Mouse (Mus musculus) gonadal fat pad, adult 2 months (tissue): ENCODE results near the gene Ly9. TPM values are rescaled to one million over a fixed set of nuclear protein-coding genes. Genes with fewer than 3 reads are reported as not detected.
A peak's percentile ranks its signal among the peaks of the same experiment; 100 is the strongest.

Experiments used
- DNase-seq: peaks from one replicate; pipeline ENCODE4 v3.0.0-alpha.2; 2012; ENCODE audit warnings: low read depth
- polyA plus RNA-seq: library from polyadenylated mRNA; depleted of rRNA; stranded (reverse); fragments of >200 nt; gene quantifications from 2 replicates; pipeline ENCODE4 v1.2.3, GENCODE M21; 2012; rRNA removed

The Ly9 gene
- polyA plus RNA-seq, 1 experiment, result 0.69 TPM

DNA sequence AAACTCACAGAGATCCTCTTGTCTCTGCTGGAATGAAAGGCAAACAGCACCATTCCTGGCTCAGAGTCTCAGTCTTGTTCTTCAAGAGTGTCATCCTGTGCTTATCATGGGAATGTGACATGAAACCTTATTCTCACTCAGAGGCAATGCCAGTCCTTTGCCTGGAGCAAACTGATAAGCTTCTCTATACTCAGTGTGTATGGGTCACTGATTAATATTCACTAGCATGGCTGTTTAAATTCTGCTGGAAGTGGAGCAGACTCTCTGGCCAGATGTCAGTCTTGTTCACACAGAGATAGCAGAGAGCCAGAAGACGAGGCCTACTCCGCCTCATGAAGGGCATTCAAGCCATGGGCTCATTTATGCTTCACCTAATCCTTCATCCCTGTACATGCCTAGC lies 22.6 kb downstream of the Ly9 start:
- DNase-seq, result no peak

- DNase-seq, result no peak
These were observed 30.0 kb downstream of the Ly9 start for GRCm38 (mm10) chr1:171577168-171577567.

DNA sequence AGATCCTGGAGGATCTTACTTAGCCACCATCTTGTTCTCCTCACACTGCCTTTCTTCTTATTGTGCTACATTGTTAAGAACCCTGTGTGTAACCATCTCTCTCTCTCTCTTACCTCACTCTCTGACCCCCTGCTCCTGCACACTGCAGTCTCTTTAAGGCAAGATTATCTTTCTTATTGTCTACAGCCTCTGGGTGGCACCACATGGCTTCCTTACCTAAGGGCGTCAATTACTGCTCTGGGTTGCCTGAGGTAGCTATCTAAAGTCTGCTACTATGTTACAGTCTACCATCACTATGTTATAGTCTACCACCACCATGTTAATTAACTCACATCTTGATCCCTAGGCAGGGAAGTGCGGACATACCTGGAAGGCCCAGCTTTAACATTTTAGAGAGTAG lies 38.8 kb downstream of the Ly9 start:
- DNase-seq, result no peak

DNA sequence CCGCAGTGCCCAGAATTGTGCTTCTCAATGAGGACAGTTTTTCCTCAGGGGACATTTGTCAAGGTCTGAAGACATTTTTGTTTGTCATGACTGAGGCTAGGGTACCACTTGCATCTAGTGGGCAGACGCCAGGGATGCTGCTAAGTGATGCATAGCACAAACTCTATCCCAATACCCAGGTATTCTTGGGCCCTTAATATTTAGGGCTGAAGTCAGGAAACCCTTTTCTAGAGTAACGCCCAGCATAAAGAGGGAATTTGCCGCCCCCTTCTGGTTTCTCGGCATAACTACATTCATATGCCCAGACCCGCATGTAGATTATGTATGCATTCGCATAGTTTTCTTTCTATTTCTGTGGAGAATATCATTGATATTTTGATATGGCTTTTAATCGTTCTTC lies 40.4 kb downstream of the Ly9 start:
- DNase-seq, result no peak

DNA sequence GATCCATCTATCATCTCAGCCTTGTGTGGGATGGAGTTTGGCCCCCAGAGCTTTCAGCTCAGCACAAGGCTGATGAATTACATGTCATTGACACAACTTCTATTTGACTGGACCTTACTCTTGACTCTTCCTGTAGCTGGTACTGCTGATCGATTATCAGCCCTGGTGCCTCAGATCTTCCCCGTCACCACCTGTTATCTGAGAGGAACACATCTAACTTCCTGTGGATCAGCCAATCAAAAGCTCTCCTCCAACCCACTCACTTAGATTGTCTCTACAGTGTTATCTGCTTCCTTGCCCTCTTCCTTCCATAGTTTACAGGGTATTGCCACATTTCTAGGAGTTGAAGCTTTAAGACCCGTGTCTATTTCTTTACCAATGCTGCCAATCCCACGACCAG lies 41.3 kb downstream of the Ly9 start:
- no peak for DNase-seq

GRCm38 (mm10) chr1:171564247-171564646 lies 43.0 kb downstream of the Ly9 start:
- DNase-seq, result no peak

- DNase-seq, result no peak
These were observed 44.2 kb downstream of the Ly9 start for GRCm38 (mm10) chr1:171563042-171563441.

GRCm38 (mm10) chr1:171561639-171562225 lies 45.5 kb downstream of the Ly9 start:
- DNase-seq, result no peak

DNA sequence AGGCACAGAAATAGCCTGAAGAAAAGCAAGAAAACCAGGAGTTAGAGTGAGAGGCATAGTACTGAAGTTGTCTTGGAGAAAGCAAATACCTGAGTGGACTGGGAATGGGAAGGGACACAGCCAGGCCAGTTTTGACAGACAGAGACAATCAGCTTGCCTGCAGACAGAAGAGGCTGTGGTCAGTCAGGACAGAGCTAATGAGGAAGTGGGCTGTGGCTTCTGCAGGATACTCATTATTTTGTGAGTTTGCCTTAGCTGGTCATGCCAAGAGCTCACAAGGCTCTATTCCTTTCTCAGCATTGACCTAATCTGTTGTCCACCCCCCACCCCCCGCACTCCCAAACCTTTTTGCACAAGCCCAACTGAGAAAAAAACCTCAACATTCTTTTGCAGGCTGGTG lies 46.0 kb downstream of the Ly9 start:
- DNase-seq, result no peak

DNA sequence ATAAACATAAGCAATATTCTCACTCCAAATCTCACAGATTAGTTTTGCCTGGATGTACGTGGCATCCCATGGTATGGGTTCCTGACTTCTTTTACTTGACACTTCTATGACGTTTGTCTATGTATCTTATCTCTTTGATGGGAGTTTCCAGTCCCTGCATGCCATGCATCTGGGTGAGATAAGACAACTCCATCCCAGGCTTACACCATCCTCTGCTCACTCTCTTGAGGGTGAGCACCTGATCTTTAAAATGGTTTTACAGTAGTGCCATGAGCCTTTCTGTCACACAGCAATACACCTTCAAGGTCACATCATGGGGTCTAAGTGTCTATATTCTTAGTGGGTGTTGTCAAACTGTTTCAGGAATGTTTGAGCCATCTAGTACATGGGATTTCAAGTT lies 46.9 kb downstream of the Ly9 start:
- DNase-seq, result no peak

DNA sequence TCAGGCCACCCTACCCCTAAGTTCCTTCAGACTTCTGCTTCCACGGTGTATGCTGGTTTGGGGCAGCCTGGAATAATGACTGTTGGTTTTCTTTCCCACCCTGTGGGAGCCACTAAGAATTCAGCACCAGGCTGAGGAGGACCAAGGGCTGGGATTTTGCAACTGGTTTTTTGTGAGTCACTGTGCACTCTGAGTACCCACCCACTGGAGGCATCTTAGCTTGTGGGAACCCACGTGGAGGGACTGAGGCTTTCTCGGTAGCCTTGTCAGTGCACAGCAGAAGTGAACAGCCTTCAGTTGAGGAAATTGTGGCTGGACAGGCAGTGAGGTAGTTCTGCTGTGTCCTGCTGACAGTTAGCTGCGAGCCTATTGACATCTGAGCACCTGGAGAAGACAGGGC lies 48.3 kb downstream of the Ly9 start, which contains the start of gene Cd244a:
TSS of gene Cd244a (plus strand) at position 296 of the 400 bp plus-strand sequence.
- DNase-seq, result no peak

DNA sequence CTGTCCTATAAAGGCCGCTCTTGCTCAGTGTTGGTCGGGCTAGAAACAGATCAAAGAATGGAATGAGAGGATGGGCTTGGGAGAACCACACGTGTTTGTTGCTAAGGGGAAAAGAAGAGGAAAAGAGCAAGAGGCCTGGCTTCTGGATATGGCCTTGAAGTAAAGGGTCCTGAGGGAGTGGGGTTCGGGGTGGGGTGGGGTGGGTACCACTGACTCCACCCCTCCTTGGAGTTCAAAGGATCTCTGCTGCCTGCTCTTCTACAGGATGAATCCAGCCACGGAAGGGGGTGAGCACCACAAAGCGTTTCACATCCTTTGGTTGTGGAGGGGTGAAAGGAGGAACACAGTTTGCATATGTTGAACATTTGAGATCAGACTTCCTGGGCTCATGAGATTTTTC lies 48.8 kb downstream of the Ly9 start:
- DNase-seq, result no peak

DNA sequence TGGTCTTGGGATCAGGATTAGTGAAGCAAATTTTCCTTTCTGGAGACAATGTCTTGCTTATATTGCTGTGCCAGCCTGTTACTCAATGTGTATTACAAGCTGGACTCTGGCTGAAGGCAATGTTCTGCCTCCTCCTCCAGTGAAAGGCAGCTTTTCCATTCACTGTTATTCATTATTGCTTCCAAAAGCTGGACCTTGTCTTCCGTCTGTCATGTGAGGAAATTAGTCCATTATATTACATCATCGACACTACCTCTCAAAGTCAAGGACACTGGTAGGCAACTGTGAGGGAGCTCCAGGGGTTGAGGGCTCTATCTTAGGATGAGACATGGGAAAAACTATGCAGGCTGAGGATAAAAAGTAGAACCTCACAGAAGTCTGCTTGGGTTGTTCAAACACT lies 50.8 kb downstream of the Ly9 start:
- peak; percentile 8 for DNase-seq

GRCm38 (mm10) chr1:171553359-171554341 lies 53.6 kb downstream of the Ly9 start:
- no peak for DNase-seq

DNA sequence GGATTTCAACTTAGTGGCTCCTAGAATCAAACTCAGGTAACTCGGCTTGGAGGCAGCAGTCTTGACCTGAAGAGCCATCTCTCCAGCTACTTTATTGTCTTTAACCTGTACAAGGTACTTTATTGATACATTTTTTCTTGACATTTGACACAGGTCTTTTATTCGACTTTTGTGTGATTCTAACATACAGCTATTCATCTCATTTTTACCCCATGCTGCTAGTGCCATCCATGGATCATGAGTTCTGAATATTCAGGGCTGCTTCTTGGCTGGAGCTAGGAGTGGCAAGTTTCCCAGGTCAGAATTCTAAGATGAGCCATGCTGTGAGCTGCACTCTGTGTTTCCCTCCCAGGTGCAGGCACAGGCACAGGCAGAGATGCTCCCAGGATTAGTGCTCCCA lies 55.0 kb downstream of the Ly9 start:
- DNase-seq, result no peak

- no peak for DNase-seq
These were observed 55.9 kb downstream of the Ly9 start for GRCm38 (mm10) chr1:171551326-171551725.

DNA sequence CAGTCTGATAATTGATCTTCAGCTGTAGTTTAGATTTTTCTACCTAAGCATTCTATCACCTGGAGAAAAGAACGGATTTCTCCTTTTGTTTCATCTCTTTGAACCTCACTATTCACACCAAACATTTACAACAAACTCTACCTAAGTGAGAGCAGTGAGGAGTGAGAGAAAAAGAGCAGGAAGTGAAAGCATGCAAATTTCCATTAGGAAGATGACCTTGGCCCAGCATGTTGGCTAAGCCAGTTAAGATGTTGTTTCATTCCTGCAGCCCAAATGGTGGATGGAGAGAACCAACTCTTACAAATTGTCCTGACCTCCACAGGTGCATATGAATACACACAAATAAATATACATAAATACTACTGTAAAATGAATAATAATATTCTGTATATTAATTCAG lies 66.5 kb downstream of the Ly9 start:
- no peak for DNase-seq

Other genes starting within 250 kb of the Ly9 start
- gene Klhdc9, start 246.6 kb downstream of the Ly9 start, polyA plus RNA-seq, result 5.0 and 9.8 TPM in 2 replicates
- gene Nectin4, start 237.3 kb downstream of the Ly9 start, polyA plus RNA-seq, result 19.8 and 31.8 TPM in 2 replicates
- gene Arhgap30, start 218.5 kb downstream of the Ly9 start, polyA plus RNA-seq, result 3.8 and 4.5 TPM in 2 replicates
- gene Usf1, start 196.1 kb downstream of the Ly9 start, polyA plus RNA-seq, result 67.5 and 76.3 TPM in 2 replicates
- gene Tstd1, start 188.5 kb downstream of the Ly9 start, polyA plus RNA-seq, result 8.5 and 10.3 TPM in 2 replicates
- gene F11r, start 169.9 kb downstream of the Ly9 start, polyA plus RNA-seq, result 78.9 and 98.4 TPM in 2 replicates
- 4.2 and 5.7 TPM in 2 replicates for gene Alyref2, start 103.9 kb downstream of the Ly9 start, polyA plus RNA-seq
- gene Itln1, start 72.1 kb downstream of the Ly9 start, polyA plus RNA-seq, result 0.10 and 0.19 TPM in 2 replicates
- 0.61 and 0.84 TPM in 2 replicates for gene Cd244a, start 48.2 kb downstream of the Ly9 start, polyA plus RNA-seq
- 1.2 and 1.6 TPM in 2 replicates for gene Slamf7, start 45.6 kb upstream of the Ly9 start, polyA plus RNA-seq
- 6.2 and 9.2 TPM in 2 replicates for gene Cd48, start 74.6 kb upstream of the Ly9 start, polyA plus RNA-seq
- gene Slamf1, start 159.7 kb upstream of the Ly9 start, polyA plus RNA-seq, result 0.04 and 0.09 TPM in 2 replicates
- 2.3 and 2.7 TPM in 2 replicates for gene Cd84, start 232.3 kb upstream of the Ly9 start, polyA plus RNA-seq